Mouse (Mus musculus) left cerebral cortex, adult 2 months (tissue): ENCODE data around the gene Tnk1. TPM values are rescaled to one million over a fixed set of nuclear protein-coding genes. Genes with fewer than 3 reads are reported as not detected.

ENCODE experiments used
- DNase-seq, 2 experiments: peaks; one replicate each; pipeline ENCODE4 v3.0.0; 2021 to 2022; ENCODE audit warnings: low spot score in 2 of 2, mixed read lengths in 1 of 2; ENCODE audit errors: extremely low spot score in 1 of 2
- H3K27ac ChIP-seq: fragments of 200-600 bp; 2 replicates; pipeline ENCODE4 v1.8.1; 2022
- H3K4me3 ChIP-seq: fragments of 200-600 bp; 2 replicates; pipeline ENCODE4 v1.8.1; 2022
- CTCF ChIP-seq: fragments of 200-600 bp; IDR thresholded peaks from 2 replicates; pipeline ENCODE4 v1.8.1; 2022; ENCODE audit warnings: antibody characterized with exemption, mild to moderate bottlenecking, moderate library complexity
- intact Hi-C: fragments of 180-260 bp; cut with DNase I; formaldehyde crosslinking; loops from one replicate; pipeline ENCODE4 v1.15.1; 2025
- total RNA-seq, 2 experiments: library from RNA; stranded (reverse); gene quantifications; 2 replicates each; pipeline ENCODE4 v1.2.3; 2021

The Tnk1 gene
- total RNA-seq, 2 experiments from 2014 or later, result 0.20 TPM; not detected in 1

DNA sequence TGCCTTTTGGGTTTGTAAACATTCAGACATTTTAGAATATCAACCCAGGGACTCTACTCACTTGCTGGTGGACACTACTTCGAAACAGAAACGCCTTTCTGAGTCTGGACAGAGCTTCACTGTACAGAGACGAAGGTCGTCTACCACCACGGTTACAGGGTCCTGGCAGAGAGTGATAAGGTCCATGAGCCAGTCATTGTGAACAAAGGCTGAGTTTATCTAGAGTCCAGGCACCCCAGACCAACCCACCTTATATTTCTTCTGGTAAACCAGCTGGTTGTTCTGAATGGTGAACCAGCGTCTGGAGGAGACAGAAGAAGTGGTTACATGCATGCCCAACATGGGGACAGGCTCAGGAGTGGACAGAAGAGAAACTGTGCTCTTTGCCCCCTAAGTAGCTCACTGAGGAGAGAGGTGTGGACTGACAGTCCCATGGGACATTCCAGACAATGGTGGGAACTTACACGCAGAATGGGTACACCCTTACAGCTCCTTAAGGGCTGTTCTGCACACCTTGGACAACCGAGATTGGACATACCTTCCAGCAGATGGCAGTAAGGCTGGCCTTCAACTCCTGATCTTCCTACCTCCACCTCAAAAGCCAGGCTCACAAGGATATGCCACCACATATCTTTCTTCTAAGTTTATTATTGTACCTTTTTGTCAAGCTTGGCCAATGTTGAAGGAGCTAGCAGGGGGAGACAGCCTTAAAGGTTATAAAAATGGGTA is 28.5 kb upstream of the Tnk1 start:
- TF ChIP-seq CTCF, result peak; percentile 7
- Histone ChIP-seq H3K27ac (no peak overlapping the region), H3K4me3 (no peak overlapping the region)
- intact Hi-C loops, result no loop called here
- DNase-seq, result no peak

DNA sequence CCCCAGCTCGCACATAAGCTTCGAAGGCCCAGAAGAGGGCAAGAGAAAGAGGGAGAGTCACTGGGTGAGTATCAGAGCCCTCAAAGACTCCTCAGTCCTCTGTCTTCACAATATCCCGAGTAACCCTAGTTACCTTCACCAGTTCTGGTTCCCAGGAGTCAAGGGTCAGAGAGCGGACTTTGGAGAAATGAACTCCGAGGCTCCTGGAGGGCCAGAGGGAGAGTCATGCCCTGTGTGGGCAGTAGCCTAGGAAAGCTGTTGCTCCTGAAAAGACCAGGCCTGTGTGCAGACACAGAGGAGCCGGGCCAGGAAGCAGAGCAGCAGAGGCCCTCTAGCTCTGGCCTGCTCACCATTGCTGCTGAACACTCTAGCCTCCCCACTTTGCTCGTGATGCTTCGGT is 26.1 kb upstream of the Tnk1 start:
- TF ChIP-seq CTCF, result no peak
- no peak overlapping the region for H3K4me3 ChIP-seq
- intact Hi-C loops, result no loop called here
- no peak overlapping the region for H3K27ac ChIP-seq
- DNase-seq, result no peak

DNA sequence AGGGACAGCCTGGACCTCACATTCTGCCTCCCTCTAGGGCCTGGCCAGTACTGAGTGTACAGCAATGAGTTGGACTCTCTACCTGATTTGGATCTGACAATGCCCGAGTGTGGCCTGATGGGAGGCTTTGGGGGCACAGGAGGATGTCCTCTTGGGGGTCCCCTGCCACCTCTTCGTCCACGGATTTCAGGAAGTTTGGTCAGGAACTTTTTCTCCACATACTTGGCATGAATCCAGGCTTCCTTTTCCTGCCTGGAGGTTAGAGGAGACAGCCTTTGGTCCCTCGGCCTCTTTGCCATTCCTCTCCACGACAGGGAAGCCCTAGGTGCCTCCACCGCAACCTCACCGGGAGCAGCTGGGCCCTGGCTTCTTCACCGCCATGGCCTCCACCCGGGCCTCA is 25.7 kb upstream of the Tnk1 start:
- Histone ChIP-seq H3K27ac (no peak overlapping the region), H3K4me3 (no peak overlapping the region)
- intact Hi-C loops, result no loop called here
- TF ChIP-seq CTCF, result no peak
- DNase-seq, result no peak

DNA sequence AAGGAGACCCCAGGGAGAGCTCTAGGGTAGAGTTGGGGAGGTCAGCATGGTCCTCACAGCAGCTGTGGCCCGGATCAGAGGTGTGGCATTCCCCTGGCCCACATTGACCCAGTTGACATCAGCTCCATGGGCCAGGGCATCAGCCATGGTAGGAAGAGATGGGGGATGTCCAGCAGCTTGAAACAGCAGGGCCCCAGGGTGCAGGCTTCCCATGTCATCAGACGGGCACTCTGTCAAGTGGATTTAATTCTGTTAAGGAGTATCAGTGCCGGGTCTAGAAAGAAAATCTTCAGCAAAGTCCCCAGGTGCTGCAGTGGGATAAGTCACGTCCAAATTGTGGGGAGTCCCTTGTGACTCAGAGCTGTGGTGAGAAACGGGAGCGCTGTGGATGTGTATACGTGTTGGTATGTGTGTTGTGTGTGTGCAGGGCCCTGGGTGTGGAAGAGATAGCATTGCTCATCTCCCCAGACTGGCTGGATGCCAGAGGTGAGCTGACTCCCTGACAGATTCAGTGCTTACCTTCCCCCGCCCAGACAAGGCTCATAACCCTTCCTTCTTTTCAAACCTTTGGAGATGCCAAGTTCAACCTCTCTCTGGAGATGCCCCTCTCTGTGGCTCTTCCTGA is 25.1 kb upstream of the Tnk1 start:
- H3K27ac ChIP-seq, result no peak overlapping the region
- no peak for TF ChIP-seq CTCF
- intact Hi-C loops, result no loop called here
- no peak for DNase-seq
- H3K4me3 ChIP-seq, result no peak overlapping the region

DNA sequence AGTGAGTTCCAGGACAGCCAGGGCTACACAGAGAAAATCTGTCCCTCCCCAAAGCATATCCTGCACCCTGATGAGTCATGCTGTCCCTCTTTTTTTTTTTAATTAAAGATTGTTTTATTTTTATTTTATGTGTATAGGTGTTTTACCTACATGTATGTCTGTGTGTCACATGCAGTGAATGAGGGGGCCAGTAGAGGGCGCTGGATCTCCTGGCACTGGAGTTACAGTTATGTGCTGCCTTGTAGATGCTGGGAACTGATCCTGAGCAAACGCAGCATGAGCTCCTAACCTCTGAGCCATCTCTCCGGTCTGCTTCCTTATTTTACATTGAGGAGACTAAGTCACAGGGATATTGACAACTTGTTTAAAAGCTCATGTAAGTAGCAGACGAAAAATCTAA is 24.5 kb upstream of the Tnk1 start:
- no peak for DNase-seq
- peak; percentile 51 for TF ChIP-seq CTCF
- intact Hi-C loops, result no loop called here
- H3K4me3 ChIP-seq, result no peak overlapping the region
- H3K27ac ChIP-seq, result no peak overlapping the region

DNA sequence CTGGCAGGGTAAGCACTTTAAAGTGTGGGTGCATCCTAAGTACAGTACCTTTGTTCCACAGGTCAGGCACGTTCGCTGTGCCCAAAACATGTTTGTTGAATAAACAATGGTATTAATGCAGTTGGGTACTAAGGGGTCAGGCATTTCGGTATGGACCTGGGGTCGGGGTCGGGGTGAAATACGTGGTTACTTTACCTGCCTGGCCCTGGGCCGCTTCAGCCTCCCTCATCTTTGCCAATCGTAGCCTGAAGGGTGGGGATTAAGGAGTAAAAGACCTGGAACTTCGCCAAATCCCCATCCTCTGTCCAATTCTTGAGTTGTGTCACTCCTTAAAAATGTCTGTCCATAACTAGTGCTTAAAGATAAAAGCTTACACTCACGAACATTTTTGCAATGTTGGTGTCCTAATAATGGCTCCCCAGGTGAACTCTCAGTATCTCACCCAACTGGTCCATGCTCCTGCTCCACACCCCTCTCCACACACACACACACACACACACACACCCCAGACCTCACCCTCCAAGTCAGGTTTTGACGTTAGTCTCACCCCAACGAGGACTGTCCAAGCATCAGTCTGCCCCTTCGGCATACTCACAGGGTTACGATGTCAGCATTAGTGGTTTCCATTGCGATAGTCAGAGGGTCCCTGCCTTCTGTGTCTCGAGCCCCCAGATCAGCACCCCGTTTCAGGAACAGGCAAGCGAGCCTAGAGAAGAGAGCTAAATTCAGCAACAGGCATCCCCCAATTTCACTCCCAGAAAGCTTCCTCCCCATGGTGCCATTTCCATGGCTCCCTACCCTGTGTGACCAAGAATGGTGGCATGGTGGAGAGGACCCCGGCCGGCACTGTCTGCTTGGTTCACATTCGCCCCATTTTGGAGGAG is 23.5 kb upstream of the Tnk1 start:
- no peak for DNase-seq
- peak overlapping the region; percentile 53 for H3K4me3 ChIP-seq
- intact Hi-C loops, result loop anchor here (2.0 kb wide), 1 partner anchor 19 kb away; the partner anchor contains the start of genes 2810408A11Rik and Neurl4
- H3K27ac ChIP-seq, result peak overlapping the region; percentile 78
- TF ChIP-seq CTCF, result no peak

DNA sequence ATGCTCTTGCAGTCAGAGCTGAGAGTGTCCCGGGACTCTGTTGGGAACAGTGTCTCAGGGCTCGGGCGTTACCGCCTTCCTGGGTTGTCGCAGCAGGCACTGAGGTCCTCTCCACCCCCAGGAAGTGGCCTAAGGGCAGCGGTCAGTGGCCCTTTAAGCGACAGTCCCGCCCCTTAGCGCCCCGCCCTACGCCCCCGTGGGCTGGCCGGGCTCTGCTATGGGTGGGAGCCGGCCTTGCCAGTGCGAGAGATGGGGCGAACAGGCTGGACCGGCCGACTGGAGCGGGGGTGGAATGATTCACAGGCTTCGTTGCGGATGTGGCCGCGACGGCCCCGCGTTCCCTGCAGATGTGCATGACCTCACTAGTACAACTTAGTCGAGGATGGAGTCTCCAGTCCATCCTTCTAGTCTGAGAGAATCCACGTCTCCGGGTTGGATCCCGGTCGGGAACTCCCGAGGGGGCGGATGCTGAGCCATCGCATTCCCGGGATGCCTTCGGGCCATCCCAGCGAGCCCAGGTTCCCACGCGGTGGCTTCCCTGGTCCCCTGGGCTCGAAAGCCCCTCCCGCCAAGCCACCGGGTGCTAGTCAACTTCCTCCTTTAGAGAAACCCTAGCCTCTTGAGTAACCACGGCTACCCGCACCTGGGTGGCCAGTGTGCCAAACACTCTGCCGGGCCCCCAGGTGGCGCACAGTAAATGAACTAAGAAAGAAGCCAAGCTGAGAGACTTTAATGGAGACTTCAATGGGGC is 22.5 kb upstream of the Tnk1 start, which contains the start of gene Kctd11:
TSS of gene Kctd11 (minus strand) at position 554 of the 751 bp plus-strand sequence.
- Histone ChIP-seq H3K27ac (peak within 1 kb of the TSS; percentile 78), H3K4me3 (peak within 1 kb of the TSS; percentile 53)
- TF ChIP-seq CTCF, result peak; percentile 33
- intact Hi-C loops, result loop anchor here (2.0 kb wide), 1 partner anchor 20 kb away; the partner anchor contains the start of genes 2810408A11Rik and Neurl4
- DNase-seq, result peak; percentile 72 to 73

DNA sequence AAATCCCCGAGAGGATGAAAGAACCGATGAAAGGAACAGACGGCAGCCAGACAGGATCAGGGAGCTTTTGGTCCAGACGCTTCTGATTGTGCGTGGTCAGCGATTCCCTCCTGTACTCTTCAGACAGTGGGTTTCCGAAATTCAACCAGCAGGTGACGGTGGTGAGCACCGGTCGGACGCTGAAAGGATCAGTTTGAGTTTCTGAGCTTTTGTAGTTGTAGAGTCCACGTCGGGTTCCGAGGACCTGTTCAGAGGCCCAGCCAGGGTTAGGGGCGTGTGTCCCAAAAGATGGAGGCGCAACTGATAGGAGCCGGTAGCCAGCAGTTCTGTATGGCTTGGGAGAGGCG is 21.9 kb upstream of the Tnk1 start:
- Histone ChIP-seq H3K4me3 (peak overlapping the region; percentile 53), H3K27ac (peak overlapping the region; percentile 78)
- TF ChIP-seq CTCF, result peak; percentile 72
- intact Hi-C loops, result loop anchor here (2.0 kb wide), 1 partner anchor 20 kb away; the partner anchor contains the start of genes 2810408A11Rik and Neurl4
- peak in 1 of 2 experiments; percentile 28 for DNase-seq

DNA sequence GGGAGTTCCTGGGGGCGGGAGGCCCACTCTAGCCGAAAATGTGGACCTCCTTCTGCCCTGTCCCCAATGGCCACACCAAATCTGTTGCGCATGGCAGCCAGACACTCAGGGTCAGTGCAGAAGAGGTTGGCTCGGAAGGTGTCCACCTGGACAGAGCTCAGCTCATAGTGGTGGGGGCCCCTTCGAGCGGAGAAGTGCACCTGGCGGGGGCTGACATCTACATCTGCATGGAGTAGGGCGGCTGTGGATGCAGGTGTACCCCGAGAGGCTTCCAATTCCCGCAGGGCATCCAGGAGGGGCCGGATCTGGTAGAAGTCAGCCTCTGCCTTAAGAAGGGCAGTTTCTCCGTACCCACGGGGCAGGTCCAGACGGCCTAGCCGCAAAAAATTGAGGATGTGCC is 21.2 kb upstream of the Tnk1 start:
- intact Hi-C loops, result loop anchor here (2.0 to 5.0 kb wide), 3 partner anchors 21 to 122 kb away; partner anchors contain the start of genes 2810408A11Rik, Fgf11, Neurl4 and Polr2a
- H3K4me3 ChIP-seq, result peak overlapping the region; percentile 53
- no peak for DNase-seq
- no peak overlapping the region for H3K27ac ChIP-seq
- TF ChIP-seq CTCF, result no peak

DNA sequence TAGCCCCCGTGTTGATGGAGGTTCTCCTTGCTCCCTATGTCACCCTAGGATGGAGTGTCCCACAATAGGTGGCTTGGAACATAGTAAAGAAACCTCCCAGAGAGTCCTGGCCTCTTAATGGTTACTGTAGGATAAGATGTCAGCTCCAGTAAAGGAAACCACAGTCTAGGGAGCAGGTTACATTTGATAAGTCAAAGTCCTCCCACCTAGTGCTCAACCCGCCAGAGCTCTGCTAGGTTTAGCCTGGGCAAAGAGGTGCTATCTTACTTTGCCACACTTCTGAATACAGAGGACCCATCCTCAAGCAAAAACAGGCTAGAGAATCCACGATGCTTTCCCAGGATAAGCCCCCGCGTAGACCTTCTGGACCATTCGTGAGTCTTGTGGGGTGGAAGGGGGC is 20.4 kb upstream of the Tnk1 start:
- TF ChIP-seq CTCF, result no peak
- no peak for DNase-seq
- Histone ChIP-seq H3K27ac (no peak overlapping the region), H3K4me3 (no peak overlapping the region)
- intact Hi-C loops, result loop anchor here (5.0 kb wide), 2 partner anchors 77 to 122 kb away; partner anchors contain the start of genes Fgf11 and Polr2a

DNA sequence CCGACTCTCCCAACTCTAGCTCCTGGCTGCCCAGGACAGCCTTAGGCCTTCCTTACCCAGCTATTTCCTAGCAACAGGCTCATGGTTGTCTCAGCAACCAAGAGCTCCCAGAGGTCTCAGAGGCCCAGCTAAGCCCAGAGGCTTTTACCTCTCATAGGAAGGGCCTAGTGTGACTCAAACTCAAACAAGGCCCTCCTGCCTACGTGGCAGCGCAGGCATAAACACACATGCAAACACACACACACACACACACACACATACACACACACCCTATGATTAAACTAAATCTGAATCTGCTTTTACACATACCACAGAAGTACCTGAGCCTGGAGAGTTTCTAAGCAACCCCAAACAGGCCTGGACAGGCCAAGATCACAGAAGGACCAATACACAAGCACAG is 19.9 kb upstream of the Tnk1 start:
- Histone ChIP-seq H3K27ac (no peak overlapping the region), H3K4me3 (no peak overlapping the region)
- no peak for DNase-seq
- no peak for TF ChIP-seq CTCF
- intact Hi-C loops, result loop anchor here (5.0 kb wide), 2 partner anchors 76 to 121 kb away; partner anchors contain the start of genes Fgf11 and Polr2a
